Mouse (Mus musculus) olfactory bulb, adult 2 months (tissue): ENCODE results near the gene Gpr62.

Experiments used
- CTCF ChIP-seq: fragments of 200-500 bp; IDR thresholded peaks from 2 replicates; pipeline ENCODE4 v1.5.1; 2012; ENCODE audit warnings: low read depth, mild to moderate bottlenecking, low read length, moderate library complexity; ENCODE audit not compliant: insufficient read depth
- POLR2A ChIP-seq: fragments of 200-500 bp; IDR thresholded peaks from 2 replicates; pipeline ENCODE4 v1.6.1; 2012; ENCODE audit warnings: mild to moderate bottlenecking, low read depth, low read length, moderate library complexity; ENCODE audit not compliant: insufficient read depth

GRCm38 (mm10) chr9:106444836-106445235 is 20.9 kb downstream of the Gpr62 start:
- no peak for TF ChIP-seq CTCF
- no peak for TF ChIP-seq POLR2A
